Comparison of ENCODE assay signal across 13 mouse cellular contexts in the genomic region with DNA sequence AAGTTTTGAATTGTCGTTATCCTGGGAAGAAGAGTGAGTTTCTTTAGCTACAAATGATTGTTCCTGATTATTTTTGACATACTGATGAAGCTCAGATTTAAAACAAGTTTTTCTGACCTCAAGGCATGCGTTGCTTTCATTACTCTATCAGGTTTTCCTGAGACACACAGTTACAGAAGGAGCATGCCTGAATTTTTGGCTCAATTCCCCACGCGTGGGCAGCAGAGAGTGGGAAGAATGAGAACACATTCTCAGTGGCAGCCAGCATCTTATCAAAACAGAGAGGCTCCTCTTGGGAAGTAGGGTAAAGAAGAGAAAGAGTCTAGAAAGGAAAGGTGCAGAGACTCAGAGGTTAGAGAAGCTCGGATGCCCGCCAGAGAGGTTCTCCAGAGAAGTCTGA. TPM values are rescaled to one million over a fixed set of nuclear protein-coding genes. Genes with fewer than 3 reads are reported as not detected.
DNase-seq lines count a peak whose midpoint lies in the region; ATAC-seq and TF ChIP-seq lines count a peak whose summit lies in the region.
"Had no signal": no experiment of that assay in that cellular context is flagged by ENCODE, and none has a peak within 500 bp of the region (broad histone marks: within the 10 kb centered on the region; RNA-seq: fewer than 3 reads in every experiment).

No protein-coding gene starts in this region.

- peaks cover 0 to 12% of the 10 kb centered on the region in 2 experiments for H3K4me1 ChIP-seq in heart, embryonic 14.5 days (ENCODE audit: control insufficient read depth in 2 of 2, insufficient read depth in 2 of 2, low read length in 2 of 2)
- H3K4me1 ChIP-seq in heart, embryonic 11.5 days (ENCODE audit: control insufficient read depth, insufficient read depth, low read length), result 0 out of 2 replicates have a peak, but pooled peaks cover 2% of the 10 kb centered on the region
- no peaks in the 10 kb centered on the region for H3K4me1 ChIP-seq in midbrain, postnatal 0 days (ENCODE audit: insufficient read depth, low read length)
- H3K4me1 ChIP-seq in forebrain, postnatal 0 days (ENCODE audit: insufficient read depth), result no peaks in the 10 kb centered on the region
- H3K4me1 ChIP-seq: hindbrain, embryonic 15.5 days; limb, embryonic 13.5 days; neural tube, embryonic 13.5 days had no signal

- H3K27me3 ChIP-seq in heart, embryonic 14.5 days (ENCODE audit: control insufficient read depth, insufficient read depth, low read length), result no peaks in the 10 kb centered on the region
- no peaks in the 10 kb centered on the region for H3K27me3 ChIP-seq in heart, embryonic 11.5 days (ENCODE audit: control insufficient read depth, insufficient read depth, low read length)
- no peaks in the 10 kb centered on the region for H3K27me3 ChIP-seq in midbrain, postnatal 0 days (ENCODE audit: insufficient read depth, low read length)
- H3K27me3 ChIP-seq in forebrain, postnatal 0 days (ENCODE audit: insufficient read depth, low read length), result no peaks in the 10 kb centered on the region
- H3K27me3 ChIP-seq: hindbrain, embryonic 15.5 days; limb, embryonic 13.5 days; neural tube, embryonic 13.5 days had no signal

- WGBS in heart, embryonic 14.5 days, result 46% methylated on average over 6 of the region's 6 CpGs
- 62% methylated on average over 6 of the region's 6 CpGs for WGBS in heart, embryonic 11.5 days (ENCODE audit: insufficient replicate concordance)
- WGBS in midbrain, postnatal 0 days, result 78% methylated on average over 6 of the region's 6 CpGs
- WGBS in forebrain, postnatal 0 days, result 71% methylated on average over 6 of the region's 6 CpGs

- no peak overlapping the region for H3K9ac ChIP-seq in heart, embryonic 14.5 days (ENCODE audit: low read length)
- H3K9ac ChIP-seq in heart, embryonic 11.5 days (ENCODE audit: low read depth, low read length), result no peak overlapping the region
- H3K9ac ChIP-seq in midbrain, postnatal 0 days (replicated peaks; ENCODE audit: low read length, poor library complexity, severe bottlenecking), result no peak overlapping the region
- H3K9ac ChIP-seq in forebrain, postnatal 0 days, result no peak overlapping the region
- H3K9ac ChIP-seq: hindbrain, embryonic 15.5 days; limb, embryonic 13.5 days; neural tube, embryonic 13.5 days had no signal

- TF ChIP-seq CTCF in midbrain, postnatal 0 days (IDR thresholded peaks at IDR 0.05), result no peak
- TF ChIP-seq CTCF in forebrain, postnatal 0 days (IDR thresholded peaks at IDR 0.05; ENCODE audit: low read depth), result no peak

- peak; percentile 53 for DNase-seq in cerebellum, adult 11-12 months
- DNase-seq in gonadal fat pad, adult 2 months (ENCODE audit: low read depth), result peak; percentile 75
- DNase-seq in ovary, postnatal 14 days (ENCODE audit: low spot score), result peak; percentile 41
- DNase-seq in midbrain, postnatal 0 days (ENCODE audit: low spot score), result no peak
- no peak for DNase-seq in adrenal gland, adult (ENCODE audit: inconsistent age in 2 of 2, low spot score in 1 of 2)
- no peak for DNase-seq in forebrain, postnatal 0 days

- no peak overlapping the region for H3K4me3 ChIP-seq in heart, embryonic 14.5 days (ENCODE audit: control insufficient read depth in 1 of 2, insufficient read depth in 1 of 2, low read depth in 1 of 2, low read length in 2 of 2)
- H3K4me3 ChIP-seq in heart, embryonic 11.5 days (ENCODE audit: low read depth, low read length), result no peak overlapping the region
- H3K4me3 ChIP-seq in midbrain, postnatal 0 days (ENCODE audit: low read depth, low read length), result no peak overlapping the region
- H3K4me3 ChIP-seq in forebrain, postnatal 0 days (ENCODE audit: low read depth, low read length), result no peak overlapping the region
- H3K4me3 ChIP-seq: hindbrain, embryonic 15.5 days; limb, embryonic 13.5 days; neural tube, embryonic 13.5 days had no signal

- H3K27ac ChIP-seq in heart, embryonic 14.5 days (replicated peaks in 1 of 2; ENCODE audit: control insufficient read depth in 1 of 2, insufficient read depth in 1 of 2, low read depth in 2 of 2, low read length in 2 of 2), result peak overlapping the region; percentile 27 to 33; a peak in 2 of 4 replicates
- H3K27ac ChIP-seq in heart, embryonic 11.5 days (ENCODE audit: low read depth, low read length), result no peak overlapping the region
- H3K27ac ChIP-seq in midbrain, postnatal 0 days (ENCODE audit: low read depth, low read length), result no peak overlapping the region
- no peak overlapping the region for H3K27ac ChIP-seq in forebrain, postnatal 0 days (ENCODE audit: low read depth, low read length)
- H3K27ac ChIP-seq: hindbrain, embryonic 15.5 days; limb, embryonic 13.5 days; macrophage; neural tube, embryonic 13.5 days had no signal

- no peaks in the 10 kb centered on the region for H3K9me3 ChIP-seq in heart, embryonic 14.5 days (ENCODE audit: control insufficient read depth, low read length)
- H3K9me3 ChIP-seq in heart, embryonic 11.5 days (replicated peaks; ENCODE audit: control insufficient read depth, low read length), result no peaks in the 10 kb centered on the region
- H3K9me3 ChIP-seq in midbrain, postnatal 0 days (ENCODE audit: low read length), result no peaks in the 10 kb centered on the region
- H3K9me3 ChIP-seq in forebrain, postnatal 0 days (ENCODE audit: low read length), result no peaks in the 10 kb centered on the region
- H3K9me3 ChIP-seq: hindbrain, embryonic 15.5 days; limb, embryonic 13.5 days; neural tube, embryonic 13.5 days had no signal

- no peak for ATAC-seq in heart, embryonic 14.5 days (ENCODE audit: insufficient number of reproducible peaks, insufficient read depth, low FRiP score, low read depth)
- ATAC-seq in heart, embryonic 11.5 days (replicated peaks; ENCODE audit: insufficient number of reproducible peaks, low FRiP score, low TSS enrichment), result no peak
- no peak for ATAC-seq in midbrain, postnatal 0 days (ENCODE audit: low FRiP score)
- ATAC-seq in forebrain, postnatal 0 days, result no peak

- H3K4me2 ChIP-seq in heart, embryonic 14.5 days (ENCODE audit: low read length), result no peak overlapping the region
- H3K4me2 ChIP-seq in heart, embryonic 11.5 days, result no peak overlapping the region
- no peak overlapping the region for H3K4me2 ChIP-seq in midbrain, postnatal 0 days (ENCODE audit: low read depth, low read length, poor library complexity, severe bottlenecking)
- no peak overlapping the region for H3K4me2 ChIP-seq in forebrain, postnatal 0 days (ENCODE audit: low read depth)
- H3K4me2 ChIP-seq: hindbrain, embryonic 15.5 days; limb, embryonic 13.5 days; neural tube, embryonic 13.5 days had no signal

- H3K36me3 ChIP-seq in heart, embryonic 14.5 days (ENCODE audit: control insufficient read depth, insufficient read depth, low read length), result no peaks in the 10 kb centered on the region
- no peaks in the 10 kb centered on the region for H3K36me3 ChIP-seq in heart, embryonic 11.5 days (ENCODE audit: control insufficient read depth, insufficient read depth, low read length)
- H3K36me3 ChIP-seq in midbrain, postnatal 0 days (ENCODE audit: insufficient read depth, low read length), result peaks cover 3% of the 10 kb centered on the region; the same call in 1 of the 2 replicates
- no peaks in the 10 kb centered on the region for H3K36me3 ChIP-seq in forebrain, postnatal 0 days (ENCODE audit: insufficient read depth)
- H3K36me3 ChIP-seq: limb, embryonic 13.5 days; neural tube, embryonic 13.5 days had no signal

RNA-seq across cellular contexts. Expression of a gene that starts 19.3 kb away (rescaled TPM):
- 0.96 and 1.2 TPM in 2 replicates for polyA plus RNA-seq in heart, embryonic 14.5 days (2014; fragmentation: Nextera tagmentation; extraction: Ambion mirVana)
- polyA plus RNA-seq in heart, embryonic 11.5 days (2014; fragmentation: Nextera tagmentation; extraction: Ambion mirVana), result 0.87 and 1.0 TPM in 2 replicates
- 2.8 and 5.7 TPM in 2 replicates for polyA plus RNA-seq in gonadal fat pad, adult 2 months (2012; rRNA removed)
- total RNA-seq in midbrain, postnatal 0 days (2014; rRNA removed), result 13.9 and 15.6 TPM in 2 replicates
- polyA plus RNA-seq in midbrain, postnatal 0 days (2015; fragmentation: Nextera tagmentation; extraction: Ambion mirVana), result 9.9 and 11.1 TPM in 2 replicates
- total RNA-seq in forebrain, postnatal 0 days (2014; rRNA removed), result 11.8 and 12.9 TPM in 2 replicates
- polyA plus RNA-seq in forebrain, postnatal 0 days (2015; fragmentation: Nextera tagmentation; extraction: Ambion mirVana), result 8.2 and 10.4 TPM in 2 replicates

RNA-seq across cellular contexts. Expression of a gene that starts 32.7 kb away (rescaled TPM):
- polyA plus RNA-seq in heart, embryonic 14.5 days (2014; fragmentation: Nextera tagmentation; extraction: Ambion mirVana), result 0.49 and 0.78 TPM in 2 replicates
- 0.49 and 0.66 TPM in 2 replicates for polyA plus RNA-seq in heart, embryonic 11.5 days (2014; fragmentation: Nextera tagmentation; extraction: Ambion mirVana)
- polyA plus RNA-seq in gonadal fat pad, adult 2 months (2012; rRNA removed), result 1.6 and 1.9 TPM in 2 replicates
- 2.2 and 2.6 TPM in 2 replicates for total RNA-seq in midbrain, postnatal 0 days (2014; rRNA removed)
- 1.8 and 1.9 TPM in 2 replicates for polyA plus RNA-seq in midbrain, postnatal 0 days (2015; fragmentation: Nextera tagmentation; extraction: Ambion mirVana)
- 2.0 and 2.2 TPM in 2 replicates for total RNA-seq in forebrain, postnatal 0 days (2014; rRNA removed)
- polyA plus RNA-seq in forebrain, postnatal 0 days (2015; fragmentation: Nextera tagmentation; extraction: Ambion mirVana), result 1.8 and 2.1 TPM in 2 replicates

RNA-seq across cellular contexts. Expression of a gene that starts 48.5 kb away (rescaled TPM):
- not detected in 2 replicates for polyA plus RNA-seq in heart, embryonic 14.5 days (2014; fragmentation: Nextera tagmentation; extraction: Ambion mirVana)
- polyA plus RNA-seq in heart, embryonic 11.5 days (2014; fragmentation: Nextera tagmentation; extraction: Ambion mirVana), result not detected in 2 replicates
- polyA plus RNA-seq in gonadal fat pad, adult 2 months (2012; rRNA removed), result 0.51 and 0.76 TPM in 2 replicates
- 1.5 TPM in 1 of 2 replicates, not detected in the other for total RNA-seq in midbrain, postnatal 0 days (2014; rRNA removed)
- polyA plus RNA-seq in midbrain, postnatal 0 days (2015; fragmentation: Nextera tagmentation; extraction: Ambion mirVana), result 0.16 TPM in 1 of 2 replicates, not detected in the other
- total RNA-seq in forebrain, postnatal 0 days (2014; rRNA removed), result not detected in 2 replicates
- not detected in 2 replicates for polyA plus RNA-seq in forebrain, postnatal 0 days (2015; fragmentation: Nextera tagmentation; extraction: Ambion mirVana)
- total RNA-seq: gastrocnemius, adult 18-20 months had no signal
- polyA plus RNA-seq: macrophage; neural tube, embryonic 13.5 days had no signal

Comparison
In these comparisons a context has a peak if more than half of its experiments do, and no peak if none do; other contexts are left out.
1. H3K27ac ChIP-seq: peak in heart, embryonic 14.5 days (2 of 2); none in heart, embryonic 11.5 days (single experiment), midbrain, postnatal 0 days (single experiment) and forebrain, postnatal 0 days (single experiment).
2. DNase-seq: peak in cerebellum, adult 11-12 months (single experiment), gonadal fat pad, adult 2 months (single experiment) and ovary, postnatal 14 days (single experiment); none in midbrain, postnatal 0 days (single experiment), adrenal gland, adult (0 of 2) and forebrain, postnatal 0 days (single experiment).